Mouse (Mus musculus): ENCODE results near the gene Pvalb. TPM values are rescaled to one million over a fixed set of nuclear protein-coding genes. Genes with fewer than 3 reads are reported as not detected.

The Pvalb gene
- polyA plus RNA-seq, 1 experiment from 2014 or later, result not detected

GRCm38 (mm10) chr15:78241335-78241734 is 35.1 kb upstream of the Pvalb start:
- WGBS, result 54% methylated on average over 11 of the region's 11 CpGs
- no peaks in the 10 kb centered on the region for H3K27me3 ChIP-seq (replicated peaks; ENCODE audit: control insufficient read depth, insufficient read depth, low read length)
- no peaks in the 10 kb centered on the region for H3K36me3 ChIP-seq (ENCODE audit: control insufficient read depth, insufficient read depth, low read length)
- ATAC-seq (replicated peaks; ENCODE audit: low FRiP score, low TSS enrichment, low read depth), result no peak
- no peak overlapping the region for H3K4me3 ChIP-seq (ENCODE audit: low read depth, low read length)
- H3K9me3 ChIP-seq (ENCODE audit: control insufficient read depth, low read length), result no peaks in the 10 kb centered on the region
- H3K9ac ChIP-seq (ENCODE audit: low read length), result no peak overlapping the region
- no peak for DNase-seq (ENCODE audit: low spot score)
- H3K4me2 ChIP-seq (ENCODE audit: low read length), result no peak overlapping the region
- no peak overlapping the region for H3K27ac ChIP-seq (ENCODE audit: low read depth)
- no peaks in the 10 kb centered on the region for H3K4me1 ChIP-seq (replicated peaks; ENCODE audit: control insufficient read depth, insufficient read depth, low read length)

GRCm38 (mm10) chr15:78239956-78240617 is 33.9 kb upstream of the Pvalb start:
- no peaks in the 10 kb centered on the region for H3K36me3 ChIP-seq (ENCODE audit: control insufficient read depth, insufficient read depth, low read length)
- no peak overlapping the region for H3K4me2 ChIP-seq (ENCODE audit: low read length)
- no peaks in the 10 kb centered on the region for H3K27me3 ChIP-seq (replicated peaks; ENCODE audit: control insufficient read depth, insufficient read depth, low read length)
- no peak overlapping the region for H3K27ac ChIP-seq (ENCODE audit: low read depth)
- no peak overlapping the region for H3K4me3 ChIP-seq (ENCODE audit: low read depth, low read length)
- no peaks in the 10 kb centered on the region for H3K9me3 ChIP-seq (ENCODE audit: control insufficient read depth, low read length)
- H3K4me1 ChIP-seq (replicated peaks; ENCODE audit: control insufficient read depth, insufficient read depth, low read length), result no peaks in the 10 kb centered on the region
- ATAC-seq (replicated peaks; ENCODE audit: low FRiP score, low TSS enrichment, low read depth), result no peak
- WGBS, result 60% methylated on average over 14 of the region's 14 CpGs
- no peak for DNase-seq (ENCODE audit: low spot score)
- H3K9ac ChIP-seq (ENCODE audit: low read length), result no peak overlapping the region

- Histone ChIP-seq H3K27ac (ENCODE audit: low read depth) (no peak overlapping the region), H3K4me2 (ENCODE audit: low read length) (no peak overlapping the region), H3K27me3 (replicated peaks; ENCODE audit: control insufficient read depth, insufficient read depth, low read length) (no peaks in the 10 kb centered on the region), H3K36me3 (ENCODE audit: control insufficient read depth, insufficient read depth, low read length) (no peaks in the 10 kb centered on the region), H3K4me1 (replicated peaks; ENCODE audit: control insufficient read depth, insufficient read depth, low read length) (no peaks in the 10 kb centered on the region), H3K9ac (ENCODE audit: low read length) (no peak overlapping the region), H3K4me3 (ENCODE audit: low read depth, low read length) (no peak overlapping the region), H3K9me3 (ENCODE audit: control insufficient read depth, low read length) (no peaks in the 10 kb centered on the region)
- ATAC-seq (replicated peaks; ENCODE audit: low FRiP score, low TSS enrichment, low read depth), result no peak
- WGBS, result 30% methylated on average over 10 of the region's 10 CpGs
- DNase-seq (ENCODE audit: low spot score), result peak; percentile 58
These were observed 33.3 kb upstream of the Pvalb start for GRCm38 (mm10) chr15:78239453-78239852.

GRCm38 (mm10) chr15:78234823-78235509 is 28.8 kb upstream of the Pvalb start:
- Histone ChIP-seq H3K27ac (ENCODE audit: low read depth) (no peak overlapping the region), H3K36me3 (ENCODE audit: control insufficient read depth, insufficient read depth, low read length) (no peaks in the 10 kb centered on the region), H3K4me1 (replicated peaks; ENCODE audit: control insufficient read depth, insufficient read depth, low read length) (peaks cover 5% of the 10 kb centered on the region; the same call in 1 of the 2 replicates), H3K27me3 (replicated peaks; ENCODE audit: control insufficient read depth, insufficient read depth, low read length) (no peaks in the 10 kb centered on the region), H3K9me3 (ENCODE audit: control insufficient read depth, low read length) (no peaks in the 10 kb centered on the region; the same call in 1 of the 2 replicates), H3K9ac (ENCODE audit: low read length) (no peak overlapping the region), H3K4me2 (ENCODE audit: low read length) (no peak overlapping the region), H3K4me3 (ENCODE audit: low read depth, low read length) (no peak overlapping the region)
- WGBS, result 69% methylated on average over 5 of the region's 5 CpGs
- ATAC-seq (replicated peaks; ENCODE audit: low FRiP score, low TSS enrichment, low read depth), result no peak
- DNase-seq (ENCODE audit: low spot score), result no peak

GRCm38 (mm10) chr15:78231346-78232331 is 25.4 kb upstream of the Pvalb start:
- Histone ChIP-seq H3K4me3 (ENCODE audit: low read depth, low read length) (no peak overlapping the region), H3K4me2 (ENCODE audit: low read length) (no peak overlapping the region), H3K27me3 (replicated peaks; ENCODE audit: control insufficient read depth, insufficient read depth, low read length) (no peaks in the 10 kb centered on the region), H3K9me3 (ENCODE audit: control insufficient read depth, low read length) (no peaks in the 10 kb centered on the region; the same call in 1 of the 2 replicates), H3K27ac (ENCODE audit: low read depth) (no peak overlapping the region; the same call in 1 of the 2 replicates), H3K36me3 (ENCODE audit: control insufficient read depth, insufficient read depth, low read length) (no peaks in the 10 kb centered on the region), H3K9ac (ENCODE audit: low read length) (no peak overlapping the region), H3K4me1 (replicated peaks; ENCODE audit: control insufficient read depth, insufficient read depth, low read length) (peaks cover 5% of the 10 kb centered on the region; the same call in 1 of the 2 replicates)
- WGBS, result 16% methylated on average over 13 of the region's 13 CpGs
- ATAC-seq (replicated peaks; ENCODE audit: low FRiP score, low TSS enrichment, low read depth) (no peak), DNase-seq (ENCODE audit: low spot score) (no peak)

- WGBS, result 80% methylated on average over 12 of the region's 12 CpGs
- no peak for DNase-seq (ENCODE audit: low spot score)
- Histone ChIP-seq H3K4me3 (ENCODE audit: low read depth, low read length) (no peak overlapping the region), H3K4me1 (replicated peaks; ENCODE audit: control insufficient read depth, insufficient read depth, low read length) (peaks cover 5% of the 10 kb centered on the region; the same call in 1 of the 2 replicates), H3K4me2 (ENCODE audit: low read length) (no peak overlapping the region), H3K9ac (ENCODE audit: low read length) (no peak overlapping the region), H3K36me3 (ENCODE audit: control insufficient read depth, insufficient read depth, low read length) (no peaks in the 10 kb centered on the region), H3K27me3 (replicated peaks; ENCODE audit: control insufficient read depth, insufficient read depth, low read length) (no peaks in the 10 kb centered on the region), H3K27ac (ENCODE audit: low read depth) (no peak overlapping the region), H3K9me3 (ENCODE audit: control insufficient read depth, low read length) (no peaks in the 10 kb centered on the region)
- ATAC-seq (replicated peaks; ENCODE audit: low FRiP score, low TSS enrichment, low read depth), result no peak
These were observed 21.6 kb upstream of the Pvalb start for GRCm38 (mm10) chr15:78227816-78228215.

GRCm38 (mm10) chr15:78215269-78215668 is 9.1 kb upstream of the Pvalb start:
- no peak for DNase-seq (ENCODE audit: low spot score)
- Histone ChIP-seq H3K27ac (ENCODE audit: low read depth) (no peak overlapping the region), H3K4me3 (ENCODE audit: low read depth, low read length) (no peak overlapping the region), H3K4me2 (ENCODE audit: low read length) (no peak overlapping the region), H3K36me3 (ENCODE audit: control insufficient read depth, insufficient read depth, low read length) (no peaks in the 10 kb centered on the region), H3K4me1 (replicated peaks; ENCODE audit: control insufficient read depth, insufficient read depth, low read length) (no peaks in the 10 kb centered on the region), H3K9me3 (ENCODE audit: control insufficient read depth, low read length) (no peaks in the 10 kb centered on the region), H3K27me3 (replicated peaks; ENCODE audit: control insufficient read depth, insufficient read depth, low read length) (no peaks in the 10 kb centered on the region), H3K9ac (ENCODE audit: low read length) (no peak overlapping the region)
- no peak for ATAC-seq (replicated peaks; ENCODE audit: low FRiP score, low TSS enrichment, low read depth)
- WGBS, result 81% methylated on average over 9 of the region's 9 CpGs

GRCm38 (mm10) chr15:78211367-78211766 is 5.2 kb upstream of the Pvalb start:
- WGBS, result 68% methylated on average over 8 of the region's 8 CpGs
- Histone ChIP-seq H3K9me3 (ENCODE audit: control insufficient read depth, low read length) (no peaks in the 10 kb centered on the region), H3K27me3 (replicated peaks; ENCODE audit: control insufficient read depth, insufficient read depth, low read length) (no peaks in the 10 kb centered on the region), H3K4me1 (replicated peaks; ENCODE audit: control insufficient read depth, insufficient read depth, low read length) (no peaks in the 10 kb centered on the region), H3K4me3 (ENCODE audit: low read depth, low read length) (no peak overlapping the region), H3K27ac (ENCODE audit: low read depth) (no peak overlapping the region), H3K36me3 (ENCODE audit: control insufficient read depth, insufficient read depth, low read length) (no peaks in the 10 kb centered on the region), H3K4me2 (ENCODE audit: low read length) (no peak overlapping the region), H3K9ac (ENCODE audit: low read length) (no peak overlapping the region)
- no peak for ATAC-seq (replicated peaks; ENCODE audit: low FRiP score, low TSS enrichment, low read depth)
- DNase-seq (ENCODE audit: low spot score), result no peak

All from intestine, embryonic 14.5 days (tissue).